Mouse (Mus musculus) limb, embryonic 14.5 days (tissue): ENCODE results near the gene Tns1. TPM values are rescaled to one million over a fixed set of nuclear protein-coding genes. Genes with fewer than 3 reads are reported as not detected.

Experiments
- ATAC-seq: fragments of 200-750 bp; cut with Nextera tagmentation; 2 replicates; pipeline ENCODE4 v1.8.0; 2017; ENCODE audit warnings: low read depth, moderate number of reproducible peaks, moderate TSS enrichment; ENCODE audit not compliant: low FRiP score
- DNase-seq: peaks from one replicate; pipeline ENCODE4 v3.0.0-alpha.2; 2015; ENCODE audit warnings: low spot score
- H3K27ac ChIP-seq: fragments of 300-500 bp; sonication (generic); replicated peaks from 2 replicates; pipeline ENCODE4 v1.5.1; 2014; ENCODE audit warnings: low read depth, mild to moderate bottlenecking, low read length, moderate library complexity, mixed read lengths
- H3K27me3 ChIP-seq: fragments of 300-500 bp; sonication (generic); 2 replicates; pipeline ENCODE4 v1.6.1; 2014; ENCODE audit warnings: low read length, mixed read lengths; ENCODE audit not compliant: control insufficient read depth, insufficient read depth
- H3K36me3 ChIP-seq: fragments of 300-500 bp; sonication (generic); 2 replicates; pipeline ENCODE4 v1.6.1; 2014; ENCODE audit warnings: mild to moderate bottlenecking, low read length, moderate library complexity, mixed read lengths; ENCODE audit not compliant: control insufficient read depth, insufficient read depth
- H3K4me1 ChIP-seq: fragments of 300-500 bp; sonication (generic); 2 replicates; pipeline ENCODE4 v1.6.1; 2014; ENCODE audit warnings: antibody characterized with exemption, low read length, mixed read lengths; ENCODE audit not compliant: control insufficient read depth, insufficient read depth
- H3K4me2 ChIP-seq: fragments of 300-500 bp; sonication (generic); replicated peaks from 2 replicates; pipeline ENCODE4 v1.6.1; 2014; ENCODE audit warnings: low read depth, mild to moderate bottlenecking, low read length, moderate library complexity; ENCODE audit not compliant: severe bottlenecking
- H3K4me3 ChIP-seq: fragments of 300-500 bp; sonication (generic); replicated peaks from 2 replicates; pipeline ENCODE4 v1.5.1; 2014; ENCODE audit warnings: low read length
- H3K9ac ChIP-seq: fragments of 300-500 bp; sonication (generic); 2 replicates; pipeline ENCODE4 v1.6.1; 2014; ENCODE audit warnings: mild to moderate bottlenecking, low read depth, low read length, moderate library complexity; ENCODE audit not compliant: severe bottlenecking
- H3K9me3 ChIP-seq: fragments of 300-500 bp; sonication (generic); 2 replicates; pipeline ENCODE4 v1.6.1; 2016; ENCODE audit warnings: low read length; ENCODE audit not compliant: control insufficient read depth
- POLR2A ChIP-seq: fragments of 200-500 bp; IDR thresholded peaks from 2 replicates; pipeline ENCODE4 v1.8.0; 2012; ENCODE audit warnings: inconsistent platforms, mild to moderate bottlenecking, moderate library complexity, borderline replicate concordance; ENCODE audit not compliant: insufficient read depth, insufficient read length; ENCODE audit errors: extremely low read depth
- WGBS: fragments of 180-500 bp; shearing (Covaris S2); extraction: QIAGEN DNeasy Blood & Tissue Kit; methylation state at CpG from one replicate; pipeline ENCODE4 v1.1.7; 2014; 5-methylcytosine and 5-hydroxymethylcytosine counted together
- polyA plus RNA-seq, 2 experiments: library from polyadenylated mRNA; depleted of rRNA in 1 of 2; stranded (reverse) in 1 of 2; unstranded in 1 of 2; fragments of >200 nt; fragmentation: Nextera tagmentation in 1 of 2; extraction: Ambion mirVana in 1 of 2; gene quantifications; 2 replicates each; pipeline versions ENCODE4 v1.2.1 to v1.2.3; 2012 to 2014

Gene Tns1
- polyA plus RNA-seq, 2 experiments, result 38.0 to 51.3 TPM

GRCm38 (mm10) chr1:74110932-74111695 lies 13.1 kb downstream of the Tns1 start:
- Histone ChIP-seq H3K4me1 (peaks cover 30% of the 10 kb centered on the region), H3K4me3 (no peak overlapping the region), H3K27ac (peak overlapping the region; percentile 20; the same call in 1 of the 2 replicates), H3K4me2 (0 out of 2 replicates have a peak overlapping the region, but pooled peaks have one; percentile 14), H3K27me3 (no peaks in the 10 kb centered on the region), H3K36me3 (no peaks in the 10 kb centered on the region), H3K9me3 (no peaks in the 10 kb centered on the region), H3K9ac (0 out of 2 replicates have a peak overlapping the region, but pooled peaks have one; percentile 28)
- 9% methylated on average over 8 of the region's 8 CpGs for WGBS
- ATAC-seq, result peak; percentile 65; the same call in 1 of the 2 replicates
- peak; percentile 55 for DNase-seq
- TF ChIP-seq POLR2A, result no peak

- Histone ChIP-seq H3K4me1 (peaks cover 34% of the 10 kb centered on the region), H3K36me3 (no peaks in the 10 kb centered on the region), H3K9ac (no peak overlapping the region), H3K27ac (no peak overlapping the region), H3K4me2 (no peak overlapping the region), H3K27me3 (no peaks in the 10 kb centered on the region), H3K9me3 (no peaks in the 10 kb centered on the region), H3K4me3 (no peak overlapping the region)
- ATAC-seq (no peak), DNase-seq (no peak)
- TF ChIP-seq POLR2A, result no peak
- WGBS, result 48% methylated on average over 2 of the region's 2 CpGs
These were observed 14.6 kb downstream of the Tns1 start for GRCm38 (mm10) chr1:74109670-74110069.

GRCm38 (mm10) chr1:74107931-74108618 lies 16.2 kb downstream of the Tns1 start:
- Histone ChIP-seq H3K4me3 (no peak overlapping the region), H3K36me3 (no peaks in the 10 kb centered on the region), H3K4me1 (peaks cover 43% of the 10 kb centered on the region), H3K27ac (no peak overlapping the region), H3K9ac (no peak overlapping the region), H3K9me3 (no peaks in the 10 kb centered on the region), H3K27me3 (no peaks in the 10 kb centered on the region), H3K4me2 (no peak overlapping the region)
- TF ChIP-seq POLR2A, result no peak
- ATAC-seq (no peak), DNase-seq (no peak)
- 83% methylated on average over 3 of the region's 5 CpGs for WGBS

- peak; percentile 54; the same call in 1 of the 2 replicates for ATAC-seq
- Histone ChIP-seq H3K36me3 (no peaks in the 10 kb centered on the region), H3K4me2 (no peak overlapping the region), H3K27ac (no peak overlapping the region), H3K9ac (no peak overlapping the region), H3K4me1 (peaks cover 30% of the 10 kb centered on the region), H3K27me3 (no peaks in the 10 kb centered on the region), H3K9me3 (no peaks in the 10 kb centered on the region), H3K4me3 (no peak overlapping the region)
- no peak for DNase-seq
- WGBS, result 30% methylated on average over 6 of the region's 6 CpGs
- no peak for TF ChIP-seq POLR2A
These were observed 18.0 kb downstream of the Tns1 start for GRCm38 (mm10) chr1:74106214-74106613.

- H3K36me3 ChIP-seq, result no peaks in the 10 kb centered on the region
- no peaks in the 10 kb centered on the region for H3K27me3 ChIP-seq
- ATAC-seq (no peak), DNase-seq (no peak)
- WGBS, result 81% methylated on average over 4 of the region's 4 CpGs
- H3K4me3 ChIP-seq, result no peak overlapping the region
- no peak overlapping the region for H3K9ac ChIP-seq
- TF ChIP-seq POLR2A, result no peak
- no peak overlapping the region for H3K27ac ChIP-seq
- H3K4me1 ChIP-seq, result peaks cover 25% of the 10 kb centered on the region
- no peak overlapping the region for H3K4me2 ChIP-seq
- H3K9me3 ChIP-seq, result no peaks in the 10 kb centered on the region
These were observed 18.6 kb downstream of the Tns1 start for GRCm38 (mm10) chr1:74105660-74106059.
